Mouse (Mus musculus): ENCODE measurements around the gene Ncl. TPM values are rescaled to one million over a fixed set of nuclear protein-coding genes. Genes with fewer than 3 reads are reported as not detected.

Gene Ncl
- polyA plus RNA-seq, 1 experiment from 2014 or later = 453 TPM

DNA sequence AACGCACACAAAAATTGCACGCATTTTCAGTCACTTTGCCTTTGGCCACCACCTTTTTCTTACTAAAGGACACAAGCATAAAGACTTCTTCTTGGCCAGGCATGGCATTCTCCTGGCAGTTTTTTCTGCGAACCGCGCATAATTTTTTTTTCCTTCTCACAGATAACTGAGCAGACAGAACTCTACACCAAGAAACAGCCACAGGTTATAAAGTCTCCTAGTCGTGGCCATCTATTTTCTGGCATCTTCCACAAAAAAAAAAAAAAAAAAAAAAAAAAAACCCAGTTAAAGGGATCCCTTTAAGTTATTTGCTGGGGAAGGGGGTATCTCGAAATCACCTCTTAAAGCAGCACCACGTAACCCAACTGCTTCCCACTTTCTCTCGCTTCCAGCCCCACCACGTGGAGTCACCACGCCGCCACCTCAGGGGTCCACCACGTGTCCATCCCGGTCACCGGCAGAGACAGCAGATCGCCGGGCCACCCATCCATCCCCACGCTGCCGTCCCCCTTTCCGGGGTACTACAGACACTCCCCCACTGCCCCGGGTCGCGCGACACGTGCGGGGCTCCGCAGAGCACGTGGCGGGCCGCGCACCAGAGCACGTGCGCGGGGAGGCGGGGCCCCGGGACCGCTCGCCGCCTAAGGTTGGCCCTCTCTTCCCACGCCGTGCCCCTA, 833 bp downstream of the Ncl start:
- Histone ChIP-seq H3K4me1 (peaks cover 28% of the 10 kb centered on the region), H3K9me3 (no peaks in the 10 kb centered on the region), H3K36me3 (replicated peaks) (peaks cover 39% of the 10 kb centered on the region), H3K4me3 (replicated peaks) (peak overlapping the region; percentile 88), H3K4me2 (peak overlapping the region; percentile 86), H3K9ac (peak overlapping the region; percentile 90), H3K27ac (peak overlapping the region; percentile 99), H3K27me3 (no peaks in the 10 kb centered on the region)
- under 1% methylated on average over 41 of the region's 41 CpGs for WGBS
- no peak for ATAC-seq (ENCODE audit: low FRiP score)

DNA sequence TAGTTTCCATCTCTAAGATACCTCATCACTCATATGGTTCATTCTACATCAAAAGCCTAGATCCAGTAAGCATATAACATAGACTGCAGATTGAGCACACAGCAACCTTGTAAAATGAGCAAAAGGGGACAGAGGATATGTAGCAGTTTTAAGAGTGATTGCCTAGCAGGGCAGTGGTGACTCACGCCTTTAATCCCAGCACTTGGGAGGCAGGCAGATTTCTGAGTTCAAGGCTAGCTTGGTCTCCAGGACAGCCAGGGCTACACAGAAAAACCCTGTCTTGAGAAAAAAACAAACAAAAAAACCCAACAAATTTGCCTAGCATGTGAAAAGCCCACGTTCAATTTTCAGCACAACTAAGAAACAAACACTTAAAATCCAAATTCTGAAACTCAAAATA, 5.0 kb downstream of the Ncl start:
- Histone ChIP-seq H3K4me2 (no peak overlapping the region), H3K9me3 (no peaks in the 10 kb centered on the region), H3K27me3 (no peaks in the 10 kb centered on the region), H3K36me3 (replicated peaks) (peaks cover 80% of the 10 kb centered on the region), H3K9ac (no peak overlapping the region), H3K4me3 (replicated peaks) (no peak overlapping the region), H3K4me1 (peaks cover 13% of the 10 kb centered on the region), H3K27ac (no peak overlapping the region)
- ATAC-seq (ENCODE audit: low FRiP score) = no peak
- 91% methylated on average over 2 of the region's 2 CpGs for WGBS

DNA sequence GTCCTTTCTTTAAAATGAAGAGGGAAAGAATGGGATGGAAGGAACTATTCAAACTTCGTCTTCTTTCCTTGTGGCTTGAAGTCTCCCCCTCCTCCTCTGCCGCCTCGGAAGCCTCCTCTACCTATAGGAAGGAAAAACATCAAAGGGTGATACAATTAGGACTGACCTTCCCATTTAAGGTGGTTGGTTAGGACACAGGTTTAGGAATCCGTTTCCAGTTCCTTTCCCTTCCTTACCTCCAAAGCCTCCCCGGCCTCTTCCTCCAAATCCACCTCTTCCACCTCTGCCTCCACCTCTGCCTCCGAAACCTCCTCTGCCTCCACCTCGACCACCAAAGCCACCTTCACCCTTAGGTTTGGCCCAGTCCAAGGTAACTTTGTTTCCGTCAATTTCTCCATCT, 8.6 kb downstream of the Ncl start:
- no peak overlapping the region for H3K9ac ChIP-seq
- no peaks in the 10 kb centered on the region for H3K9me3 ChIP-seq
- H3K27ac ChIP-seq = no peak overlapping the region
- no peaks in the 10 kb centered on the region for H3K4me1 ChIP-seq
- peaks cover 89% of the 10 kb centered on the region for H3K36me3 ChIP-seq (replicated peaks)
- ATAC-seq (ENCODE audit: low FRiP score) = no peak
- no peaks in the 10 kb centered on the region for H3K27me3 ChIP-seq
- H3K4me3 ChIP-seq (replicated peaks) = no peak overlapping the region
- H3K4me2 ChIP-seq = no peak overlapping the region
- 91% methylated on average over 8 of the region's 8 CpGs for WGBS

DNA sequence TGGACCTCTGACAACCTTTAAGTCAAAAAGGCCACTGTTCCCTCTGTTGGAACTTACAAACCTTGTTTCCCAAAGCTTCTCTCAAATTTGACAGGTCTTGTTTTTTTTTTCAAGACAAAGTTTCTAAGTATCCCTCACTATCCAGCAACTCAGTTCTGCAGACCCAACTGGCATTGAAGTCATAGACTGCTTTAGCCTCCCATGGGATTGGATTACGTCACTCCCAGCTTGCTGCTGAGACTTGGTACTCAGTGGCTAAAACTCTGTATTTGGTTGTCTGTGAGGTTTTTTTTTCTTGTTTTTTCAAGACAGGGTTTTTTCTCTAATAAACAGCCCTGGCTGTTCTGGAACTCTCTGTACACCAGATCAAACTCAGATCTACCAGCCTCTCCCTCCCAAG, 9.5 kb downstream of the Ncl start:
- 95% methylated on average over 1 of the region's 1 CpGs for WGBS
- peaks cover 86% of the 10 kb centered on the region for H3K36me3 ChIP-seq (replicated peaks)

DNA sequence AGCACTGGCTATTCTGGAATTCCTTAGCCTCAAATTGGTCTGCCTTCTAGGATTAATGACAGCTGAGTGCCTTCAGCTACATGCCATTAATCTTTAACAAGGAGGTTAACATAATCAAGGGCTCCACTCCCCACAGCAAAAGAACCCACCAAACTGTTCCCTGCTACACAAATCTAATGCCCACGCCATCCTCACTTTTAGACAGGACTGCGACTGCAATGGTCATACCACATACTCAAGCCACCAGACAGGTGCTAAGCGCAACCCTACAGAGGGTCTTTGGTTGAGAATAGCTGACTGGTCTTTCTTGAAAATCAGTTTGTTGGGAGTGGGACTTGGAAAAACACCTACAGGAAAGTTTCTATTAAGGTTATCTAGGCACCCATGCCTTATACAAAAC, 10.0 kb downstream of the Ncl start:
- Histone ChIP-seq H3K4me3 (replicated peaks) (no peak overlapping the region), H3K27ac (no peak overlapping the region), H3K9ac (no peak overlapping the region), H3K27me3 (no peaks in the 10 kb centered on the region), H3K4me1 (no peaks in the 10 kb centered on the region), H3K36me3 (replicated peaks) (peaks cover 81% of the 10 kb centered on the region), H3K9me3 (no peaks in the 10 kb centered on the region), H3K4me2 (no peak overlapping the region)
- 92% methylated on average over 3 of the region's 3 CpGs for WGBS
- ATAC-seq (ENCODE audit: low FRiP score) = no peak

More for the DNA sequence above, 9.5 kb downstream of the Ncl start:
- Histone ChIP-seq H3K4me2 (no peak overlapping the region), H3K27ac (no peak overlapping the region), H3K4me3 (replicated peaks) (no peak overlapping the region), H3K9ac (no peak overlapping the region), H3K27me3 (no peaks in the 10 kb centered on the region), H3K4me1 (no peaks in the 10 kb centered on the region), H3K9me3 (no peaks in the 10 kb centered on the region)
- ATAC-seq (ENCODE audit: low FRiP score) = no peak

DNA sequence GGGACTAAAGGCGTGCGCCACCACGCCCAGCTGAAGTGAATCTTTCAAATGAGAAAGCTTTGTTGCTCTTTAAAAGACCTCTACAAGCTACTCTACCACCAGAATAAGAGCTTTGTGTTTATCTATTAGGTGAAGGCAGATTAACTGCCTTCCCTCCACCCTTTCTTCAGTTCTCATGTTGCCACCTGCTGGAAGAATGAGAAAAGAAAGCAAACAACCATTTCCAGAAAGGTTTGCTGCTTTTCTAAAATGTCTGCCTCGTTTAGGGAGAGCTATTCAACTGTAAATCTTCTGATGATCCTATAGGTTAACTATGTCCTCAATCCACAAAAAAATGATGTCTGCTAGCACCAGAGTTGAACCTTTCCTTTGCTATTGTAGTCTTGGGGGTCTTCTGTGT, 10.4 kb downstream of the Ncl start:
- Histone ChIP-seq H3K27me3 (no peaks in the 10 kb centered on the region), H3K9ac (no peak overlapping the region), H3K4me1 (no peaks in the 10 kb centered on the region), H3K4me2 (no peak overlapping the region), H3K4me3 (replicated peaks) (no peak overlapping the region), H3K27ac (no peak overlapping the region), H3K9me3 (no peaks in the 10 kb centered on the region), H3K36me3 (replicated peaks) (peaks cover 77% of the 10 kb centered on the region)
- ATAC-seq (ENCODE audit: low FRiP score) = no peak
- WGBS = 70% methylated on average over 4 of the region's 4 CpGs

DNA sequence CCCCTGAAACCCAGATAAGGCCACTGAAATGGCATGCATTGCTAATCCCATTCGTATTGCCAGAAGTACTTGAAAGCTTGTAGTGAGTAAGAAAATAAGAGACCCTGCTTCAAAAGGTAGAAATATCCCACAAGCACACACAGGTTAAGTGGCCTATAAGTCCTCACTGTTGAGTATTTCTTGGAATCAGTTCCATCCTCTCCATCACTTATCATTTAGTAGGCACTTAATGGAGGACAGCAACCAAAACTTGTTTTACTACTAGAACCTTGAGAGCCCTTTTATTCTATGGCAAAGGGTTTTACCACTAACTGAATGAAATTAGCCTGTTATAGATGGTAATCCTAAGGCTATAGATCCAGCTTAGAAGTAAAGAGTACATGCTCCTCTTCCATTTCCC, 11.1 kb downstream of the Ncl start:
- ATAC-seq (ENCODE audit: low FRiP score) = no peak
- Histone ChIP-seq H3K9me3 (no peaks in the 10 kb centered on the region), H3K4me2 (no peak overlapping the region), H3K9ac (no peak overlapping the region), H3K4me1 (no peaks in the 10 kb centered on the region), H3K27ac (no peak overlapping the region), H3K27me3 (no peaks in the 10 kb centered on the region), H3K36me3 (replicated peaks) (peaks cover 70% of the 10 kb centered on the region), H3K4me3 (replicated peaks) (no peak overlapping the region)
- WGBS = 62% methylated on average over 1 of the region's 1 CpGs

DNA sequence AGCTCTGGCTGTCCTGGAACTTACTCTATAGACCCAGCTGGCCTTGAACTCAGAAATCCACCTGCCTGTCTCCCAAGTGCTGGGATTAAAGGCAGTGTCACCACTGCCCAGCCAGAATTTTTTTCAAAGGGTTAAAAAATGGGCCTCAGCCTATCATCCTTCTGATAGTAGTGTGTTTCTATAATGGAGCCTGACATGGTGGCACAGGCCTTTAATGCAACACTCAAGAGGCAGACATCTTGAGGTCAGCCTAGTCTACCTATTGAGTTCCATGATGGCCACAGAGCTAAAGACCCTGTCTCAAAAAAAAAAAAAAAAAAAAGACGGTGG, 11.5 kb downstream of the Ncl start:
- Histone ChIP-seq H3K9me3 (no peaks in the 10 kb centered on the region), H3K4me2 (no peak overlapping the region), H3K4me3 (replicated peaks) (no peak overlapping the region), H3K27me3 (no peaks in the 10 kb centered on the region), H3K27ac (no peak overlapping the region), H3K36me3 (replicated peaks) (peaks cover 67% of the 10 kb centered on the region), H3K9ac (no peak overlapping the region), H3K4me1 (no peaks in the 10 kb centered on the region)
- WGBS = 50% methylated on average over 1 of the region's 1 CpGs
- no peak for ATAC-seq (ENCODE audit: low FRiP score)

DNA sequence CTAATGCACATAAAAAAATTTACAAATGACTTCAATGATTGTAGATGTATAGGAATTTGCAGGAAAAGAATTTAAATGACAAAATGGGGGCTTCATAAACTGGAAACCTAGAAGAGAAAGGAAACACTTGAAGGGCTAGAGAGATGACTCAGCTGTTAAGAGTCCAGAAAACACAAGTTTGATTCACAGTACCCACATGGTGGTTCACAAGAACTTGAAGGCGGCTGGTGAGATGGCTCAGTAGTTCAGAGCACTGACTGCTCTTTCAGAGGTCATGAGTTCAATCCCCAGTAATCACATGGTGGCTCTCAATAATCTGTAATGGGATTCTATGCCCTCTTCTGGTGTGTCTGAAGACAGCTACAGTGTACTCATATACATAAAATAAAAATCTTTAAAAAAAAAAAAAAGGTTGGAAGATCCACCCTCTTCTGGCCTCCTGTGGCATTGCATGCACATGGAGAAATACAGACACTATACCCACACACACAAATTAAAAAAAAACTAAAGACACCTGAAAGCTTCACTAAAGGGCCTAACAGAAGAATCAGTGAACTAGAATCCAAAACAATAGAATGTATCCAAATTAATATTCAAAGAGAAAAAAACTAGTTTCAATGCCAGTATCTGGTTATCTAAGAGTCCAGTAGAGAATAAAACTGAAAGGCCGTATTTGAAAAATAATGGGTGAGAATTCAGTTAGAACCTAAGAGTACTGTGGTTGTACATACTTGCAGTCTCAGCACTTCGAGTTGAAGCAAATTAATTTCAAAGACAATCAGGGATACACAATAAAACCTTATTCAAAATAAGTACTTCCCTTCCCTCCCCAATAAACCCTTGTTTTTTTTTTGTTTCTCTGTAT, 12.1 kb downstream of the Ncl start:
- Histone ChIP-seq H3K27me3 (no peaks in the 10 kb centered on the region), H3K9me3 (no peaks in the 10 kb centered on the region), H3K4me2 (no peak overlapping the region), H3K27ac (no peak overlapping the region), H3K36me3 (replicated peaks) (peaks cover 61% of the 10 kb centered on the region), H3K4me1 (no peaks in the 10 kb centered on the region), H3K4me3 (replicated peaks) (no peak overlapping the region), H3K9ac (no peak overlapping the region)
- ATAC-seq (ENCODE audit: low FRiP score) = no peak
- WGBS = 89% methylated on average over 3 of the region's 3 CpGs

DNA sequence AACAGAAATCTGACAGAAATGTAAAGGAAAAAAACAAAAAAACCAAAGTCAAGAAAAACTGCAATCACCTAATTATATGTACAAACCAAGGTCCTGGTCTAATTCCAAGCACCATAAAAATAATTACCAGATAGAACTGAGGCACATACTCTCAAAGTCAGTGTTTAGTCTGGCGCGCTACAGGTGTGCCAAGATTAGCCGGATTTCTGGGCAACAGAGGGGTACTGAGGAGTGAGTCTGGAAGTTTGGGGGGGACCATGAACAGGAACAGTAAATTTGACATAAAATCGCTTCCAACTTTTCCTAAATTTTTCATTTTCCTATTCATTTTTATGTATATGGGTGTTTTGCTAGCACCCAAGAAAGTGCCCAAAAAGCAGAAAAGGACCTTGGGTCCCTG, 13.2 kb downstream of the Ncl start:
- WGBS = 92% methylated on average over 4 of the region's 4 CpGs
- H3K36me3 ChIP-seq (replicated peaks) = peaks cover 50% of the 10 kb centered on the region
- no peak overlapping the region for H3K4me2 ChIP-seq
- H3K9me3 ChIP-seq = no peaks in the 10 kb centered on the region
- no peak for ATAC-seq (ENCODE audit: low FRiP score)
- H3K27ac ChIP-seq = no peak overlapping the region
- H3K27me3 ChIP-seq = no peaks in the 10 kb centered on the region
- H3K4me3 ChIP-seq (replicated peaks) = no peak overlapping the region
- H3K4me1 ChIP-seq = no peaks in the 10 kb centered on the region
- H3K9ac ChIP-seq = no peak overlapping the region

DNA sequence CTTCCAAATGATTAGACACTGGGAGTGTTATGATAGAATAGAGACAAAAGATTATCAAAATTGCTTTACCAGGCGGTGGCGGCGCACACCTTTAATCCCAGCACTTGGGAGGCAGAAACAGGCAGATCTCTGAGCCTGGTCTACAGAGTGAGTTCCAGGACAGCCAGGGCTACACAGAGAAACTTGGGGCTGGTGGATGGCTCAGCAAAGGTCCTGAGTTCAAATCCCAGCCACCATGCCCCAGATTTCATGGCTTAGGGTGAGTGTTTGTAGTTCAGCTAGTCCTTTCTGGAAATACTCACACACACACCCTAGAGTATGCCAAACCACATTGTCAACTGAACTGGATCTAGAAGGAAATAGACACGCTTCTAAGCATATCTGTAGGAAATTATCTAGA, 14.1 kb downstream of the Ncl start:
- peaks cover 41% of the 10 kb centered on the region for H3K36me3 ChIP-seq (replicated peaks)
- H3K4me3 ChIP-seq (replicated peaks) = no peak overlapping the region
- no peak for ATAC-seq (ENCODE audit: low FRiP score)
- 94% methylated on average over 4 of the region's 4 CpGs for WGBS
- H3K4me1 ChIP-seq = no peaks in the 10 kb centered on the region
- no peak overlapping the region for H3K9ac ChIP-seq
- H3K27ac ChIP-seq = no peak overlapping the region
- H3K27me3 ChIP-seq = no peaks in the 10 kb centered on the region
- no peak overlapping the region for H3K4me2 ChIP-seq
- H3K9me3 ChIP-seq = no peaks in the 10 kb centered on the region

DNA sequence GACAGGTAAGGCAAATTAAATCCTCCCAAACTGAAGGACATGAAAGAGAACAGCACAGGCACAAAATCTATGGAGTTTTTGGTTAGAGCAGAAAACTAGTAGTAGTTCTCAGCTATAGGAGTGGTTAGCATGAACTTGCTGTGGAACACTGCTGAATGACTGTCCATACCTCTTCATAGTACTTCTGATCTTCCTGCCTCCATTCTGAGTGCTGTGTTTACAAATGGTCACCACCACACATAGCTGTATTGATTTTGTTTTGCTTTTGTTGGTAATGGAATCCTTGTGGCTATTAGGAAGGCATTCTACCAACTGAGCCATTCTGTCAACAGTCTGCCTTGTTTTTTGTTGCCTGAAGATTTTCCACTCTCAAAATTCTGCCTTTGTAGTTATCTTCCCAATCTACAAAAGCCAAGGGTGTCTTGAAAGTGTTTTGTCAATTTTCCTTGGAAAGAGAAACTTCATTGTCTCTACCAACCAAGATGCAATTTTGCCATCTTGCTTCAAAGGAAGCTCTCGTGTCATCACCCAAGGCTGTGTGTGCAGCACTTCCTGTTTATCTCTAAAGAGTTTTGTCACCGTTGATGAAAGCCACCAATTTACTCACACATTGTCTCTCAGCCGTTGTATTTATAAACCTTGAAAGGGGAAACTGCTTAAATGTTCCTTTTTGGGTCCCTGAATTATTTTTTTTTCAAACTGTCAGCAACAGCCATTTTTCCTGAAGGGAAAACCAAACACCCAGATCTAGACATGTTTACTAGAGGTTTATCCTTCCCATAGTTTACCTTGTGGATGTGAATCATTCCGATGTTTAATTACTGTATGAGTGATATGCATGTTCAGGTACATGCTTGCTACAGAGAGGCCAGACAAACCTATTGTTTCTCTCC, 15.0 kb downstream of the Ncl start:
- no peak overlapping the region for H3K4me2 ChIP-seq
- H3K4me1 ChIP-seq = no peaks in the 10 kb centered on the region
- H3K27ac ChIP-seq = no peak overlapping the region
- no peak overlapping the region for H3K9ac ChIP-seq
- no peak overlapping the region for H3K4me3 ChIP-seq (replicated peaks)
- ATAC-seq (ENCODE audit: low FRiP score) = no peak
- no peaks in the 10 kb centered on the region for H3K9me3 ChIP-seq
- no peaks in the 10 kb centered on the region for H3K27me3 ChIP-seq
- peaks cover 32% of the 10 kb centered on the region for H3K36me3 ChIP-seq (replicated peaks)
- WGBS = 76% methylated on average over 4 of the region's 4 CpGs
